Comparison of ENCODE assay signal across 8 mouse cellular contexts in genomic region chr12:31350191-31350943, GRCm38 (mm10). TPM values are rescaled to one million over a fixed set of nuclear protein-coding genes. Genes with fewer than 3 reads are reported as not detected.
A peak's percentile ranks its signal among the peaks of the same experiment; 100 is the strongest.
DNase-seq lines count a peak whose midpoint lies in the region; ATAC-seq and TF ChIP-seq lines count a peak whose summit lies in the region.

No protein-coding gene starts in this region.

- intact Hi-C loops in gastrocnemius, adult 2 months (cut with DNase I): no loop called here
- intact Hi-C loops in gastrocnemius, postnatal 14 days (cut with DNase I; ENCODE audit: low total_unique reads): no loop called here

- peak overlapping the region; percentile 85 for H3K9ac ChIP-seq in forebrain, embryonic 11.5 days (ENCODE audit: low read length)
- peak overlapping the region; percentile 93 for H3K9ac ChIP-seq in liver, embryonic 13.5 days

- no peaks in the 10 kb centered on the region for H3K9me3 ChIP-seq in forebrain, embryonic 11.5 days (ENCODE audit: control insufficient read depth, low read length)
- no peaks in the 10 kb centered on the region for H3K9me3 ChIP-seq in liver, embryonic 13.5 days (replicated peaks)

- no peaks in the 10 kb centered on the region; the same call in 1 of the 2 replicates for H3K4me1 ChIP-seq in forebrain, embryonic 11.5 days (replicated peaks; ENCODE audit: control insufficient read depth, insufficient read depth, low read length)
- peaks cover 18% of the 10 kb centered on the region for H3K4me1 ChIP-seq in liver, embryonic 13.5 days (replicated peaks)

- no peak for DNase-seq in gastrocnemius, adult 2 months
- DNase-seq in gastrocnemius, postnatal 14 days: no peak
- no peak for DNase-seq in forebrain, embryonic 11.5 days (ENCODE audit: low spot score)
- no peak for DNase-seq in liver, embryonic 13.5 days
- DNase-seq in ovary, postnatal 36 days (ENCODE audit: low spot score): no peak
- no peak for DNase-seq in right cerebral cortex, postnatal 4 days
- DNase-seq in gastrocnemius, adult 18-20 months (ENCODE audit: low spot score): no peak

- ATAC-seq in forebrain, embryonic 11.5 days (replicated peaks; ENCODE audit: low FRiP score): no peak
- ATAC-seq in liver, embryonic 13.5 days (ENCODE audit: low read depth): 0 out of 2 replicates have a peak, but pooled peaks have one; percentile 2

- 32% methylated on average over 15 of the region's 15 CpGs for WGBS in forebrain, embryonic 11.5 days
- WGBS in liver, embryonic 13.5 days (ENCODE audit: insufficient replicate concordance): 14% methylated on average over 15 of the region's 15 CpGs

- peak overlapping the region; percentile 97 for H3K27ac ChIP-seq in gastrocnemius, adult 2 months
- H3K27ac ChIP-seq in forebrain, embryonic 11.5 days (ENCODE audit: low read depth, low read length): no peak overlapping the region
- H3K27ac ChIP-seq in liver, embryonic 13.5 days: peak overlapping the region; percentile 83; the same call in 1 of the 2 replicates

- peak overlapping the region; percentile 71 for H3ac ChIP-seq in C2C12 (ENCODE audit: control insufficient read depth, insufficient read length, low read depth)

- no peaks in the 10 kb centered on the region for H3K27me3 ChIP-seq in C2C12 (ENCODE audit: control insufficient read depth, insufficient read depth, insufficient read length)
- H3K27me3 ChIP-seq in forebrain, embryonic 11.5 days (ENCODE audit: control insufficient read depth, insufficient read depth, low read length): no peaks in the 10 kb centered on the region
- H3K27me3 ChIP-seq in liver, embryonic 13.5 days: no peaks in the 10 kb centered on the region

- peak overlapping the region; percentile 93 for H3K4me3 ChIP-seq in gastrocnemius, adult 2 months
- peak overlapping the region; percentile 79 for H3K4me3 ChIP-seq in C2C12 (ENCODE audit: insufficient read depth, poor library complexity, severe bottlenecking)
- peak overlapping the region; percentile 85 for H3K4me3 ChIP-seq in forebrain, embryonic 11.5 days (ENCODE audit: low read depth, low read length)
- H3K4me3 ChIP-seq in liver, embryonic 13.5 days (replicated peaks): peak overlapping the region; percentile 92

- peak overlapping the region; percentile 71 for H3K4me2 ChIP-seq in forebrain, embryonic 11.5 days (ENCODE audit: low read depth, low read length, severe bottlenecking)
- peak overlapping the region; percentile 87 for H3K4me2 ChIP-seq in liver, embryonic 13.5 days

- peaks cover 56% of the 10 kb centered on the region for H3K79me2 ChIP-seq in C2C12 (ENCODE audit: control insufficient read depth, insufficient read depth)

- peaks cover 37% of the 10 kb centered on the region for H3K36me3 ChIP-seq in C2C12 (ENCODE audit: control insufficient read depth, insufficient read depth)
- no peaks in the 10 kb centered on the region for H3K36me3 ChIP-seq in forebrain, embryonic 11.5 days (ENCODE audit: control insufficient read depth, insufficient read depth, low read length)
- H3K36me3 ChIP-seq in liver, embryonic 13.5 days: peaks cover 16% of the 10 kb centered on the region

- peaks cover 39% of the 10 kb centered on the region for H3K79me3 ChIP-seq in C2C12 (ENCODE audit: low read depth)

- no peak for TF ChIP-seq CTCF in gastrocnemius, adult 2 months (IDR thresholded peaks at IDR 0.05)
- TF ChIP-seq CTCF in C2C12 (IDR thresholded peaks at IDR 0.05; ENCODE audit: control insufficient read depth, insufficient read depth, insufficient read length): no peak

TF ChIP-seq in C2C12, 6 proteins besides CTCF, POLR2A, EP300 and RAD21:
- TF ChIP-seq MAX (IDR thresholded peaks at IDR 0.05) (no peak), MYOD1 (IDR thresholded peaks at IDR 0.05; ENCODE audit: control insufficient read depth, insufficient read length, low read depth) (no peak), FOSL1 (IDR thresholded peaks at IDR 0.05; ENCODE audit: insufficient read depth, low read length, poor library complexity, severe bottlenecking) (no peak), USF1 (IDR thresholded peaks at IDR 0.05; ENCODE audit: low read depth) (no peak), CEBPB (IDR thresholded peaks at IDR 0.05; ENCODE audit: low read depth) (peak; percentile 44), MYOG (IDR thresholded peaks at IDR 0.05; ENCODE audit: control insufficient read depth, extremely low read depth, insufficient read length) (no peak)
TF ChIP-seq in C2C12: peak in this region for 1.

RNA-seq across cellular contexts. Expression of gene Dld, which starts 0.9 kb away (rescaled TPM):
- total RNA-seq in gastrocnemius, adult 2 months (2021): 100 to 1,000 TPM; 181 to 256 TPM
- 100 to 1,000 TPM; 181 to 227 TPM for total RNA-seq in gastrocnemius, postnatal 14 days (2021)
- 32.4 TPM for polyA plus RNA-seq in C2C12 (2012; fragmentation: generic; extraction: Trizol)
- polyA plus RNA-seq in forebrain, embryonic 11.5 days (2014; fragmentation: Nextera tagmentation; extraction: Ambion mirVana): 133 and 142 TPM in 2 replicates
- 94.1 and 122 TPM in 2 replicates for polyA plus RNA-seq in liver, embryonic 13.5 days (2015; fragmentation: Nextera tagmentation; extraction: Ambion mirVana)
- 100 to 1,000 TPM; 177 to 200 TPM for total RNA-seq in gastrocnemius, adult 18-20 months (2021)

RNA-seq across cellular contexts. Expression of gene Slc26a3, which starts 40.3 kb away (rescaled TPM):
- not detected for total RNA-seq in gastrocnemius, adult 2 months (2021)
- total RNA-seq in gastrocnemius, postnatal 14 days (2021): not detected
- polyA plus RNA-seq in C2C12 (2012; fragmentation: generic; extraction: Trizol): not detected
- not detected in 2 replicates for polyA plus RNA-seq in forebrain, embryonic 11.5 days (2014; fragmentation: Nextera tagmentation; extraction: Ambion mirVana)
- polyA plus RNA-seq in liver, embryonic 13.5 days (2015; fragmentation: Nextera tagmentation; extraction: Ambion mirVana): 0.03 and 0.07 TPM in 2 replicates
- not detected for total RNA-seq in gastrocnemius, adult 18-20 months (2021)
